Mouse (Mus musculus) bone marrow macrophage, adult 2 months (primary cell): ENCODE measurements around the gene Ccdc71.

ENCODE experiments used
- CTCF ChIP-seq: IDR thresholded peaks from 2 replicates; pipeline ENCODE4 v1.5.1; 2012; ENCODE audit warnings: low read depth, mild to moderate bottlenecking, low read length, moderate library complexity
- POLR2A ChIP-seq: IDR thresholded peaks from 2 replicates; pipeline ENCODE4 v1.6.1; 2012; ENCODE audit warnings: mild to moderate bottlenecking, low read depth, low read length, borderline replicate concordance

- TF ChIP-seq POLR2A (no peak), CTCF (no peak)
These were observed 18.9 kb upstream of the Ccdc71 start for GRCm38 (mm10) chr9:108441236-108441919.
